Mouse (Mus musculus): ENCODE data around the gene Uck2.
A peak's percentile ranks its signal among the peaks of the same experiment; 100 is the strongest.

Gene Uck2

GRCm38 (mm10) chr1:167285320-167285355 is at the start of gene Uck2:
TSS of gene Uck2 (minus strand) at chr1:167285320.
- DNase-seq (ENCODE audit: low read depth, low spot score) = no peak

- DNase-seq (ENCODE audit: low read depth, low spot score) = no peak
Measured at GRCm38 (mm10) chr1:167331106-167331505, 46.0 kb upstream of the Uck2 start.

- DNase-seq (ENCODE audit: low read depth, low spot score) = no peak
Measured at GRCm38 (mm10) chr1:167328776-167329175, 43.7 kb upstream of the Uck2 start.

GRCm38 (mm10) chr1:167321691-167322090 is 36.6 kb upstream of the Uck2 start:
- no peak for DNase-seq (ENCODE audit: low read depth, low spot score)

- no peak for DNase-seq (ENCODE audit: low read depth, low spot score)
Measured at GRCm38 (mm10) chr1:167313220-167313619, 28.1 kb upstream of the Uck2 start.

GRCm38 (mm10) chr1:167312367-167312766 is 27.2 kb upstream of the Uck2 start:
- no peak for DNase-seq (ENCODE audit: low read depth, low spot score)

- peak; percentile 93 for DNase-seq (ENCODE audit: low read depth, low spot score)
Measured at GRCm38 (mm10) chr1:167308261-167309054, 23.3 kb upstream of the Uck2 start, which contains the start of gene Tmco1. TSS of gene Tmco1 (plus strand) at chr1:167308378.

- DNase-seq (ENCODE audit: low read depth, low spot score) = no peak
Measured at GRCm38 (mm10) chr1:167307674-167308073, 22.6 kb upstream of the Uck2 start.

- no peak for DNase-seq (ENCODE audit: low read depth, low spot score)
Measured at GRCm38 (mm10) chr1:167306451-167307240, 21.5 kb upstream of the Uck2 start.

GRCm38 (mm10) chr1:167305501-167306137 is 20.5 kb upstream of the Uck2 start:
- no peak for DNase-seq (ENCODE audit: low read depth, low spot score)

GRCm38 (mm10) chr1:167300122-167300521 is 15.0 kb upstream of the Uck2 start:
- DNase-seq (ENCODE audit: low read depth, low spot score) = no peak

- no peak for DNase-seq (ENCODE audit: low read depth, low spot score)
Measured at GRCm38 (mm10) chr1:167295679-167296402, 10.7 kb upstream of the Uck2 start.

GRCm38 (mm10) chr1:167292447-167292846 is 7.3 kb upstream of the Uck2 start:
- peak; percentile 36 for DNase-seq (ENCODE audit: low read depth, low spot score)

GRCm38 (mm10) chr1:167291610-167292009 is 6.5 kb upstream of the Uck2 start:
- no peak for DNase-seq (ENCODE audit: low read depth, low spot score)

GRCm38 (mm10) chr1:167290263-167290592 is 5.1 kb upstream of the Uck2 start:
- no peak for DNase-seq (ENCODE audit: low read depth, low spot score)

GRCm38 (mm10) chr1:167289567-167290262 is 4.6 kb upstream of the Uck2 start:
- no peak for DNase-seq (ENCODE audit: low read depth, low spot score)

GRCm38 (mm10) chr1:167288665-167289538 is 3.8 kb upstream of the Uck2 start:
- no peak for DNase-seq (ENCODE audit: low read depth, low spot score)

- DNase-seq (ENCODE audit: low read depth, low spot score) = no peak
Measured at GRCm38 (mm10) chr1:167287156-167287555, 2.0 kb upstream of the Uck2 start.

GRCm38 (mm10) chr1:167285356-167285755 is 236 bp upstream of the Uck2 start:
- DNase-seq (ENCODE audit: low read depth, low spot score) = no peak

- DNase-seq (ENCODE audit: low read depth, low spot score) = peak; percentile 64
Measured at GRCm38 (mm10) chr1:167284837-167285319, 242 bp downstream of the Uck2 start.
